Mouse (Mus musculus) layer of hippocampus, postnatal 14 days (tissue): ENCODE data around the gene Sptbn4. TPM values are rescaled to one million over a fixed set of nuclear protein-coding genes. Genes with fewer than 3 reads are reported as not detected.

ENCODE experiments used
- DNase-seq, 2 experiments: peaks; one replicate each; pipeline ENCODE4 v3.0.0; 2021 to 2022; ENCODE audit warnings: low spot score in 2 of 2, mixed read lengths in 1 of 2
- total RNA-seq, 2 experiments: library from RNA; stranded (reverse); gene quantifications; 2 replicates each; pipeline ENCODE4 v1.2.3; 2021

The Sptbn4 gene
- total RNA-seq, 2 experiments from 2014 or later: 108 to 123 TPM

DNA sequence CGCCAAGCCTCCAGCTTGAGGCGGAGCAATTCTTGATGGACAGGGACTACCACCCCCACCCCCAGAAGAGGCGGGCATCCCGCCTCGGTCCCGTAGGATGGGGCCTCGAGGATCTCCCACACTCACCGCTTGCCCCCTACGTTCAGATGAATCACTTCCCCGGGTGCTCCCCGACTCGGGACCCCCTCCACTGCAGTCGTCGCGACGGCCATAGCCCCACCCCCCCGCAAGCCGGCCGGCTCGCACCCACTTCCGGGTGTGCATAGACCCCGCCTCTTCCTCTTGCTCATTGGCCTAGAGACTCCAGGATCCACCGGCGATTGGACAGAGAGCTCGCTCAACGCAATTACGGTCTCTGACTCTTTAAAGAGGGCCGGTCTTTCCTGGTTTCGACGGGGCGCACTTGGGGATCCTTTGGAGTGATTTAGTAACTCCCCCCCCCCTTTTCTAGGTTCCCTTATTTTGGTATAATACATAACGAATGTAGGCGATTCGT is 91.7 kb downstream of the Sptbn4 start, which contains the start of gene Shkbp1:
Shkbp1 (minus strand) TSS at position 275 of the 496 bp plus-strand sequence.
- DNase-seq: peak; percentile 82 to 89

- no peak for DNase-seq
Observed at GRCm38 (mm10) chr7:27355261-27355660, 92.2 kb downstream of the Sptbn4 start.

GRCm38 (mm10) chr7:27354783-27355182 is 92.7 kb downstream of the Sptbn4 start:
- DNase-seq: no peak

- DNase-seq: peak in 1 of 2 experiments; percentile 58
Observed at GRCm38 (mm10) chr7:27354144-27354543, 93.3 kb downstream of the Sptbn4 start.

GRCm38 (mm10) chr7:27345444-27345843 is 102.0 kb downstream of the Sptbn4 start:
- no peak for DNase-seq

DNA sequence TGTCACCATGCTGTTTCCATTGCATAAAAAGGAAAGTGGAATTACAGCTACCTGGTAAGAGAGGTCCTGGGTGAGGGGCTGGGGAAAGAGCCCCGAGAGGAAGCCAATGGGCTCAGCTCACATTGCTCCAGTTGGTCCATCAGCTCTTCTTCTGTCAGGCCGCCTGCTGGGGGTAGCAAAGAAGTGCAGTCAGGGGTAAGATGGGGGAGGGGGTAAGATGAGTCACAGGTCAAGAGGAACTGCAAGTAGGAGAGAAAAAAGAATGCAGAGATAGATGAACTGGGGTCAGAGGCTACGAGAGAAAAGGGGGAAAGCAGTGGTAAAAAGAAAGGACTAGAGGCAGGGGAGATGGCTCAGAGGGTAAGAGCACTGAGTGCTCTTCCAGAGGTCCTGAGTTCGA is 104.9 kb downstream of the Sptbn4 start:
- DNase-seq: no peak

DNA sequence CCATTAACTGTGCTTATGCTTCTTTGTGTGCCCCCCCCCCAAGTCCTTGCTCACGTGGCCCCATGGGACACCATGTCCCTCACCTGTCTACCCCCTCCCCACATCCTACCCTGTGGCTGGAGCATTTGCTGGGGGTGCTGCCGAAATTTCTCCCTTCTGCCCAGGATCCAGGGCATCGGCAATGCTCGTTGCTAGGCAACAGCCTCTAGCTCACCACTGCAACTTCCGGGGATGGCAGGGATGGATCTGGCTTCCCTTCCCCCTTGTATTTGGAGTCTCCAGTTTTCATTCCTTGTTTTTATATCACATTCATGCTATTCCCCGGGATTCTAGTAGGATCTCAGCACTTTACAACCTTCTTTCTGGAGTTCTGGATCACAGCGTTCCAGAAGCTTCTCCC is 108.0 kb downstream of the Sptbn4 start:
- DNase-seq: peak in 1 of 2 experiments; percentile 78

GRCm38 (mm10) chr7:27339114-27339513 is 108.4 kb downstream of the Sptbn4 start:
- DNase-seq: no peak

DNA sequence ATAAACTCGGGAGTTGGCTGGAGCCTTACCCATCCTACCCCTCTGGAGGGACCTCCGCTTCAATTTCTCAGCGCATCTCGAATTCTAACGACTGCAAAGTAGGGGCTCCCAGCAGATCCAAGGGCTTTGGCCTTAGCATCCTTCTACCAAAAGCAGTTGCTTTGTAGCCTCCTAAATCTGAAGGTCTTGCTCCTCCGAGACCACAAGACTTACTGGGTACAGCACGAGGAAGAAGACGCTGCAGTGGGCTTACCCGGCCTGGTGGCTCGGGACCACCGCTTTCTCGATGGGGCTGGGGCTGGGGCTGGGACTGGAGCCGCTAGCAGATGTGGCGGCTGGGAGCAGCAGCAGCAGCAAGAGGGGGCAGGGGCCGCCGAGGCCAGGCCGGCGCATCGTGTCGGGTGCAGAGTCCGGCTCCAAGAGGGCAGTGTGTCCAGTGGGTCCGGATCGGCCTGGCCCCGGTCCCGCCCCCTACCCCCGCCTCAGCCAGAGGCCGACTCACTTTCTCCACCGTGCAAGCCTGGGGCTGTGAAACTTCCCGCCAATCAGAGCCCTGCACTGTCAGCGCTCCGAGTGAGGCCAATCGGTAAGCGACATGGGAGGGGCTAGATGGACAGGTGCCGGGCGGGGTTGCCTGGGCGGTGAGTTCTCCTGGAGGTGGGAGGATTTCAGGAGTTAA is 110.2 kb downstream of the Sptbn4 start, which contains the start of gene Ltbp4:
Ltbp4 (minus strand) TSS at position 518 of the 679 bp plus-strand sequence.
- DNase-seq: no peak

GRCm38 (mm10) chr7:27335928-27336823 is 111.3 kb downstream of the Sptbn4 start:
- DNase-seq: peak; percentile 91 to 93

DNA sequence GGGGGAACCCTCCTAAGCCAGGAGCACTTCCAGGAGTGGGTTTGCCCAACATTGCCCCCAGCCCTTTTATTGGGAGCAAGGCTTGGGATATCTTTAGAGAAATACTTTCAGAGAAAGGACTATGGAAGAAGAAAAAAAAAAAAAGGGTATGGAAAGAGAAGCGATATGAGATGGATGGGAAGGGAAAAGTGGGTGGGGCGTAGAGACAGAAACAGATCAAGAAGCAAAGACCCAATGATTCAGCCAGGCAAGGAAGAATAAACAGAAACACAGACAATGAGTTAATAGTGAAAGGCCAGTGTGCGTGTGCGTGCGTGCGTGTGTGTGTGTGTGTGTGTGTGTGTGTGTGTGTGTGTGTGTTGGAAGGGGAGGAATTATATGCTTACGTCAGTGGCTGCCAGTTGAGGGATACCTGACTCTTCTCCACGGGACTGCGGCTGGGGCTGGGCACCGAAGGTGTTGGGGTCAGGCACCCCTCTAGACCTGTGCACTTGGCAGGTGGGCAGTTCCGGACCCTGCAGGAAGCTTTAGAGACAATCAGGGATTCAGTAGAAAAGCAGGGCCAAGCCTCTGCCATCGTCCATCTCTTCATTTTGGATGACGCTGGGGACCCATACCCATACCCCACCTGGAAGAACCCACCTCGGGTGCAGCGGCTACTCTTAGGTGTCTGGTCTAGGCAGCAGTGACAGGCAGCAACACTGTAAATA is 112.3 kb downstream of the Sptbn4 start:
- DNase-seq: no peak

GRCm38 (mm10) chr7:27334405-27334911 is 113.0 kb downstream of the Sptbn4 start:
- DNase-seq: no peak

DNA sequence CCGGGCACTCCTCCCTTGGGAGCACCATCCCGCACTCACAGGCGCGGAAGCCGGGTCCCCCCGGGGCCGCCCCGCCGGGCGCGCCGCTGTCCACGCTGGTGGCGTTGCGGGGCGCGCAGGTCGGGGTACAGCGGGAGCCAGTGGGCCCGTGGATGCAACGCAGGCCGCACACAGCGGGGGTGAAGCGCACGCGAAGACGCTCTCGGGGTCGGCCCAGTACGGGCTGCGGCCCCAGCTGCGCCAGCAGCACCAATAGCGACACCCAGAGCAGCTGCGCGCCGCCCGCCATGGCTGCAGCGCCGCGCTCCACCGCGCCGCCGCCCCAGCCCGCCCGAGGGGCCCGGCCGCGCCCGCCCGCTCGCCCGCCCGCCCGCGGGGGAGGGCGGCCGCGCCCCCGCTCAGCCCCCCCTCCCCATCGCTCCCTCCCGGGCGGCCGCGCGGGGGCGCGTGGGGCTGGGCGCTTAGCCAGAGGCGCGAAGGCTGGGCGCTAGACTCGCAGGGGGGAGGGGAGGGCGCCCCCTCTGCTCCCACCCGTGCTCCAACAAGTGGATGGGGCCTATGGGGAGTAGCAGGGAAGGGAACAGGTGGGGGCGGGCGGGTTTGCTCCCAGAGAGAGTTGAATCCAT is 114.1 kb downstream of the Sptbn4 start:
- DNase-seq: no peak

DNA sequence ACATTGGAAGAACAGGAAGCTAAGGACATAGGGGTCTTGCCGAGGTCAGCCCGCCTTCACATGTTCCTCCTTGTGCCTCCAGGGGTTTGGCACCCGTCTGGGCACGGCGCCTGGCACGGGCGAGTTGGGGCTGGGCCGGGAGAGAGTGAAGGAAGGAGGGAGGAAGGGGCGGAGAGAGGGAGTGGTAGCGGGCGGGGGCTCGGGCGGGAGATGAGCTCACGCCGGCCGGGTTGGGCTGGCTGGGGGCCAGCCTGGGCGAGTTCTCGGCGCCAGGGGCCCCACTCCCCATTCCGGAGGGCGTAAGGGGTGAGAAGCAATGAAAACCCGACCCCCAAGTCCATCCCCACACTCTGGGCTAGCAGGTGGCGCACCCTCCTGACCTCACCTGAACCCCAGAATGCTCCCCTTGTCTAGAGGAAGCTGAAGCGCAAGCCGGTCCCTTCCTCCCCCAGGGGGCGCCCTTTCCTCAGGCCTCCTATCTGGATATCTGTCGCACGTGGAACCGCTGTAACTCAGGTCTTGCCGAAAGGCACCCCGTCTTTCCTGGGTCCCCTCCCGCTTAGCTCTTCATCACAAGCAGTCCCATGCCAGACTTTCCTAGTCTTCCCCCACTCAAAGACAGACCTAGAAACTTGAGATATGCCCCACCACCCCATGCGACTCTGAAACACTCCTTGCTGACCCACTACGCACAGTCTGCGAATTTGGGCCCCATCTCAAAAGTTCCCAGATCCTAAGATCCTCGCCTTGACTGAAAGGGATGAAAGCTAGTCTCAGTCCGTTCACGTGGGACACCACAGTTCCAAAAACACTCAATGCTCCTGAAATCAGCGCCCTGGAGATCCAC is 114.9 kb downstream of the Sptbn4 start:
- peak; percentile 71 to 77 for DNase-seq

- DNase-seq: no peak
Observed at GRCm38 (mm10) chr7:27331854-27332253, 115.6 kb downstream of the Sptbn4 start.

GRCm38 (mm10) chr7:27331541-27331851 is 116.0 kb downstream of the Sptbn4 start:
- no peak for DNase-seq

DNA sequence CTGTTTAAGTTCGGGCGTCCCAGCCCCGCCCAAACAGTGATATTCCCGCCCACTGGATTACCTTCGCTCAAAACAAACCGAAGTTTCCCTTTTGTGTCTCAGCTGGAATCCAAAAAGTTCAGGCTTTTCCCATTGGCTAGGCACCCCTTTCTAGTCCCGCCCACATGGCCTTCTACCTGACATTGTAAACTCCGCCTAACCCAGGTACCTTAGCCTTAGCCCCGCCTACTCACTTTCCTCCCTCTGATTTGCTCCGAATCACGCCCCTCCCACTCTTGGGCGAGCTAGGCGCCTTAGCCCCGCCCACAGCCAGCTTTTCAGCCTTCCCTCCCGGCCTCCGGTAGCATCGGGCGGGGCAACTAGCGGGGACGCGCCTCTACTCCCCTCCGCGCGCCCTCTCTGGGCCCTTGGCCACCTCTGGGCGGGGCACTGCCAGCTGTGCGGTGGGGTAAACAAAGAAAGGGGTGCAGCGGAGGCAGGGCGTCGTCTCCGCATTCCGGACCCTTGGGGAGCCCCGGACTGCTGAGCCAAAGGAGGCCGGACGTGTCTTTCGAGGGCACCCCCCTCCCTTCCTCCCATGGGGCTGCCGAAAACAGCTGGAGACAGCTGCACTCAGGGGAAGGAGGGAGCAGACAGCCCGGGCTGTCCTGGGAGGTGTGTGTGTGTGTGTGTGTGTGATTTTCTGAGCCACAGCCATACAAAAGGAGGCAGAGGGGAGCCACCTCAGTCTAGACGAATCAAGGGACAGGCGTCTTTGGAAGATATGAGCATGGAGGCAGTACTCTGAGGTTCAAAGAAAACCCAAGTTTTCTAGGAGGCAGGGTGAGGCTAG is 116.6 kb downstream of the Sptbn4 start:
- peak in 1 of 2 experiments; percentile 57 for DNase-seq

DNA sequence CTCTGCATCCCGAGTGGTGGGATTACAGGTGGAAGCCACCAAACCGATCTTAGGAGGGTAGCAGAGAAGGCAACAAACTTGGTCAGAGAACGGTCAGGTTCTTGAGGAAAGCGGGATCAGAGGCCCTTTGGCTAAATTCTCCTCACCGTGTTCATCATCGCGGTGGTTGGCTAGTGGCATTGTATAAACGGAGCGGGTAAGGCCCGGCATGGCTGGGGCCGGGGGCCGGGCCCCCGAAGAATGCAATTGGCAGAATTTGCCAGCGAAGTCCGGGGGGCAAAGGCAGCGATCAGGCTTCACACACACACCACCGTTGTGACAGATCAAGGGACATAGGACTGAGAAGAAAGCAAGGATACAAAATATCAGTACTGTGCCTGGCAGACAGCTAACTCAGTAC is 117.5 kb downstream of the Sptbn4 start:
- no peak for DNase-seq
